Mouse (Mus musculus) adipocyte (in vitro differentiated cells): ENCODE results near the gene Olfr1373.

ENCODE experiments used
- DNase-seq: peaks from one replicate; pipeline ENCODE4 v3.0.0-alpha.2; 2016; ENCODE audit warnings: low spot score

Gene Olfr1373

DNA sequence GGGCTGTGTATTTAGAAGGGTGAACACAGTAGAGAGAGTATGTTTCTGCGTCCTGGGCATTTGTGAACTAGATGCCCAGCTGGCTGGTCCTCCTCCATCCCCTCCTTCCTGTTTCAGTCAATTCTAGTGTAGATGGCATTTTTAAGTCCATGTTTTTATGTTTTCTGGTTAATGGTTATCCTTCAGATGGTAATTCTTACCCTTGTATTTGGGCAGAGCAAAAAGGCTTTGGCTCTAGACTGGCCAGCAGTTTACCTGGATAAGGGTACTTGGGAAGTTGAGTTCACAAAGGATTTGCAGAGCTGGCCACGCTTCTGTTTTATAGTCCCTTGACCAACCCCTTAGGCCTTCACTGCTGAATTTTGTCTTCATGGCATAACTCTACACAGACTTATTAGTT, 39.3 kb downstream of the Olfr1373 start:
- no peak for DNase-seq

GRCm38 (mm10) chr11:52105503-52105902, 39.8 kb downstream of the Olfr1373 start:
- peak; percentile 54 for DNase-seq

DNA sequence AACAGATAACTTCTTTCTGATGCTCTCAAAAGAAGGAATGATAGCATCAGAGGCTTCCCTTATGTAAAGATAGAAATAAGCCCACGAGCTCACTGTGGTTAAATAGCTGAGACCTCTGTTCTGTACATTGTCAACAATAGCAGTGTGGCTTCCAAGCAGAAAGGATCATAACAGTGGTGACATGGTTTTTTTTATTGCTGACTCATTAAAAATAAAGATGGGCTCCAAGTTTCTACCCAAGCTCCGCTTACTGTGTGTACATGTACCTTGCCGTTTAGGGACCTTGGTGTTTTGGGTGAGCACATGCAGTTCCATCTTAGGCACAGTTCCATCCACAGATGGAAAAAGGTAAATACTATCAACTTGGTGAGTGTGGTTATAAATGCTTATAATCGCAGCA, 42.4 kb downstream of the Olfr1373 start:
- no peak for DNase-seq

- peak; percentile 80 for DNase-seq
These were observed 45.5 kb downstream of the Olfr1373 start for GRCm38 (mm10) chr11:52099771-52100219.

DNA sequence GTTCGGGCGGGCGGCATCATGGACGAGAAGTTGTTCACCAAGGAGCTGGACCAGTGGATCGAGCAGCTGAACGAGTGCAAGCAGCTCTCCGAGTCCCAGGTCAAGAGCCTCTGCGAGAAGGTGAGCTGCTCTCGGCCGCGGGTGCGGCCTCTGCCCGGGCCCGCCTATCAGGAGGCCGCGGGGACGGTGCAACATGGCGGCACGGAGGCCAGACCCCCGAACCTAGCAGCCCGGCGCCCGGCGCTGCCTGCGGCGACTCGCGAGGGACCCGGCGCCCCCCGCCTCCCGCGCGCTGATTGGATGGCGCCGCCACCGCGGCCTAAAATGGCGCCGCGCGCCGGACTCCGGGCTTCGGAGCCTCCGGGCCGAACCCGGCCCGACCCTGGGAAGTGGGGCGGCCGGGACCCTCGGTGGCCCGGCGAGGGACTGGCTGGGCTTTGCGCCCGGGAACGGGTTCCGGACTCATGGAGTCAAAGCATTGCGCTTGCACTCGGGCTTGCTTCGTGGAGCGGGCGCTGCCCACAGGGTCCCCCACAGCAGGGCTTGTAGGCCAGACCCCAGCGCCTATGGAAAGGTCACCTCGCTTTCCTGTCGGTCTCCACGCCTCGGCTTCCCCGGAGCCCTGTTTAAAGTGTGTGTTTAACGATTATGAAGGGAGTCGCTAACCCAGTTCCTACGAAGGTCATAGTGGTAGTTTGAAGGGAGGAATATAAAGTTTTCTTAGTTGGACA, 46.1 kb downstream of the Olfr1373 start:
- peak; percentile 37 for DNase-seq

DNA sequence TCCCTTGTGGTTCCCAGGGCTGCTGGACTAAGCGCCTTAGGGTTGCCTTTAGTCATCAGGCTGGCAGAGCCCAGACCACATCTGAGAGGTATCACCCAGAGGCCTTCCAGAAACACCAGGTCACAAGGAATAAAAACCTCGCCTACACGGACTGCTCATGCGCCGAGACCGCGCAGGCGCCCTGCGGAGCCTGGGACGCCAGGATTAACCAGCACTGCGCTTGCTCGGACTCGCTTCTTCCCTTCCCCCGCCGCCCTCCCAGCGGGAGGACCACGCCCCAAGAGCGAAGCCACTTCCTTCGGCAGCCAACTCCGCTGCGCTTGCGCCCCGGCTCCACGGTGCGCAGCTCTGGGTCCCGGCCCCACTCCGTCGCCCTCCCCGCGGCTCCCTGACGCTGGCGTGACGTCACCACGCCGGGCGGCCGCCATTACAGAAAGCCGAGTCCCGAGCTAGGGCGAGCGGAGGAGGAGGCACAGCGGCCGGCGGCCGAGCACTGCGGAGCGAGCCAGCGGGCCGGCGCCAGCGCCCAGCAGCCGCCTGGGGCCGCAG, 46.9 kb downstream of the Olfr1373 start, which contains the start of gene Ppp2ca:
Gene Ppp2ca (plus strand): TSS at position 284 of the 549 bp plus-strand sequence.
- DNase-seq = peak; percentile 99

DNA sequence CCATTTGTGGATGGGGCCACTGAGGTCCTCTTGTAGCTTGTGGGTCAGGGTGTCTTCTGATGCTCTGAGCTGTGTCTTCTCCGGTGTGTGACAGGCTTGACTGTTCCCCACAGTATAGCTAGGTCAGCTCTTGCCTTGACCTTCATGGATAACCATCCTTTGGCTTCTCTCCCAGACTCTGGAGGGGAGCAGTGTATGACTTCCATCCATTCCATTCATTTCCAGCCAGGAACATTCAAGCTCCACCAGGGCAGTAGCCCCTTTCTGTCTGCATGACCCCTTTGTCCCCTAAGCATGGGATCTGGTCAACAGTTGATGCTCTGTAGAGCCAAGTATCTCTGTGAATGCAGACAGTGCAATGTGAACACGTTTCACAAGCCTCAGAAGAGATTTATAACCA, 47.7 kb downstream of the Olfr1373 start:
- no peak for DNase-seq

- DNase-seq = no peak
These were observed 48.3 kb downstream of the Olfr1373 start for GRCm38 (mm10) chr11:52097016-52097415.
